Mouse (Mus musculus) cerebral cortex, adult 2 months (tissue): ENCODE results near the gene Ttll8.

Source experiments
- WGBS: fragments of 180-500 bp; shearing (Covaris S2); methylation state at CpG from one replicate; pipeline ENCODE4 v1.1.7; 2018; 5-methylcytosine and 5-hydroxymethylcytosine counted together

The Ttll8 gene

DNA sequence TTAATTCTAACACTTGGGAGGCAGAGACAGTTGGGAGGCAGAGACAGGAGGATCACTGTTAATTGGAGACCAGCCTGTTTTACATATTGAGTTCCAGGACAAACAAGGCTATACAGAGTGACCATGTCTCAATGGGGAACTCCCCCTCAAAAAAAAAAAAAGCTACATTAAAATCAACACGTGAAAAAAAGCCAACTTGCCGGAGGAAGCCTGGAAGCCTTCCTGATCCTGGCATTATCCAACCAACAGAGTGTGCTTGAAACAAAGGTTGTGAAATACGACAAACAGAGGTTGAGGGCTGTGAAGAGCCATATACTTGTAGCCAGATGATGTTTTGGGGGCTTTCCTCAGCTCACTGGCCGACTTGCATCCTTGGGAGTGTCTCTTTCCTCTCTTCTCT lies 71.4 kb downstream of the Ttll8 start:
- WGBS, result 61% methylated on average over 4 of the region's 4 CpGs

GRCm38 (mm10) chr15:88881253-88882044 lies 72.8 kb downstream of the Ttll8 start:
- WGBS, result 71% methylated on average over 22 of the region's 22 CpGs

DNA sequence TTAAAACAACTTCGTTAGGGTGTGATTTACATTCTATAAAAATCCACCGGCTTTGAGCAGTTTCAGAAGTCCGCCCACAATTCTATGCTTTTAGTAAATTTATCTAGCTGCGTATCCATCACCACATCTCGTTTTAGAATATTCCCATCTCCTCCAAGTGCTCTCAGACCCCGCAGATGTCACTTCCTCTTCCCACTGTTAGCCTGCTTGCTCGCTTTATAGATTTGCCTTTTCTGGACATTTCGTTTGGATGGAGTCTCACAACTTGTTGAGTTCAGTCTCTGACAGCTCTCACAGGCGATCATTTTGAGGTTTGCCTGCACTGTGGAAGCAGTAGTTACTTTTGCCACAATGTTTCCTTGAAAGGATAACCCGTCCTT lies 77.2 kb downstream of the Ttll8 start:
- WGBS, result 44% methylated on average over 10 of the region's 10 CpGs

DNA sequence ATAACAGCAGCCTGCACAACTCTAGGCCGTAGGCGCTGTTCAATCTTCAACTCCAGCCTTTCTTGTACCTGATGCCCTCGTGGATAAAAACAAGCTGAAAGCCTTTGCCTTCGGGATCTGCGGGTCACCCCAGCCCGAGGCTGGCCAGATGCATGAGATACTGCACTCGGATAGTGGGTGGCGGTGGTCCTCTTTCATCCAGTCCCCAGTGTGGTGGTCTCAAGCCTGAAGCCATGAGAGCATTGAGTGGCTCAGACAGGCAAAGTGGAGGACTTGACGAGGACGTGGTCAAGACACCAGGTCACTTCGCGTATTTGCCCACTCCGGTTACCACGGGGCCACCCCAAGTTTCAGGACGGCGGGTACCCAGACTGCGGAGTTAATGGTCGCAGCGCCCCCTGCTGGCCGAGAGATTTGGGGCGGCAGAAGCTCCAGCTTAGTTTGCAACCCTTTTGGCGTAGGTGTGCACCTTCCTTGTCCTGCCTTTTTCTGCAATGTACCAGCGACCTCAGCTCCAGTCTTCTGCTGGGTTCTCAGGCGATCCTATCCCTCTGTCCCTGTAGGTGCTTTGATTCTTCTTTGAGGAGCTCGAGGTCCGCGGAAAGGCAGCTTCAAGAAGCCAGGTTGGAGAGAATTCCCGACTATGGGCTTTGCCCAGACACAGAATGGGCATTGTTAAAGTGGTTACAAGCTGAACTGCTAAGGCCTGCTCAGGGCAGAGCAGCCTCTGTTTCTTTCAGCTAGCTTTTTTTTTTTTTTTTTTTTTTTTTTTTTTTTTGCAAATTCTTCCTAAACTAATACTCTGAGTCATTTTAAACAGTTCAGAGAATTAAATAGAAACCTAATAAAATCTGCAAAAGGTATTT lies 77.8 kb downstream of the Ttll8 start:
- 12% methylated on average over 28 of the region's 28 CpGs for WGBS

DNA sequence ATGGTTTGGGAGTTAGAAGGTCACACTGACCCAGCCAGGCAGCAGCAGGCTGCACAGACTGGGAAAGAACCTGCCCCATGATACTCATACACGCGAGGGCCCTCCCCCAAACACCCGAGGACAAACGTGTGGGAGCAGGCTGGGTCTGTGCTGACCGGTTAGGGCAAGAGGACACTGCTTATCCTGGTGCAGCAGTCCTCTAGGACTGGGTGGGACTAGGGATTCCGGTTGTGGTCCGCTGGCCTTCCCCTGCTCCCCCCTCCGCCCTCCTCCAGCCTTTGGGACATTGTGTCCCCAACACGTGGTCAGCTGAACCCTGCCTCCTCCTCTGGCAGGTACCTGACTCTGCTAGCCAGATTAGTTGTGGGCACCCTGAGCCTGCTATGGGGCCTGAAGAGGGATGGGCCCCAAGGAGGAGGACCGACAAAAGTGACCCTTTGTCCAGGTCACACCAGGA lies 78.6 kb downstream of the Ttll8 start:
- WGBS, result 52% methylated on average over 10 of the region's 10 CpGs

- 86% methylated on average over 6 of the region's 6 CpGs for WGBS
These were observed 79.7 kb downstream of the Ttll8 start for GRCm38 (mm10) chr15:88874477-88874876.

GRCm38 (mm10) chr15:88874061-88874460 lies 80.2 kb downstream of the Ttll8 start:
- WGBS, result 94% methylated on average over 3 of the region's 3 CpGs

GRCm38 (mm10) chr15:88870418-88871185 lies 83.6 kb downstream of the Ttll8 start:
- 82% methylated on average over 5 of the region's 5 CpGs for WGBS

GRCm38 (mm10) chr15:88868024-88868742 lies 86.0 kb downstream of the Ttll8 start:
- WGBS, result 93% methylated on average over 6 of the region's 6 CpGs

- 50% methylated on average over 5 of the region's 5 CpGs for WGBS
These were observed 86.7 kb downstream of the Ttll8 start for GRCm38 (mm10) chr15:88867368-88868023.

GRCm38 (mm10) chr15:88866934-88867356 lies 87.3 kb downstream of the Ttll8 start:
- WGBS, result 54% methylated on average over 7 of the region's 7 CpGs

- WGBS, result 79% methylated on average over 4 of the region's 4 CpGs
These were observed 88.1 kb downstream of the Ttll8 start for GRCm38 (mm10) chr15:88865888-88866695.

GRCm38 (mm10) chr15:88865061-88865460 lies 89.2 kb downstream of the Ttll8 start:
- 85% methylated on average over 14 of the region's 14 CpGs for WGBS

GRCm38 (mm10) chr15:88864270-88865030 lies 89.8 kb downstream of the Ttll8 start:
- 36% methylated on average over 22 of the region's 22 CpGs for WGBS

GRCm38 (mm10) chr15:88863695-88864231 lies 90.5 kb downstream of the Ttll8 start:
- WGBS, result 0% methylated on average over 38 of the region's 39 CpGs

- under 1% methylated on average over 98 of the region's 98 CpGs for whole genome bisulfite sequencing
These were observed 91.1 kb downstream of the Ttll8 start for GRCm38 (mm10) chr15:88862881-88863694.

DNA sequence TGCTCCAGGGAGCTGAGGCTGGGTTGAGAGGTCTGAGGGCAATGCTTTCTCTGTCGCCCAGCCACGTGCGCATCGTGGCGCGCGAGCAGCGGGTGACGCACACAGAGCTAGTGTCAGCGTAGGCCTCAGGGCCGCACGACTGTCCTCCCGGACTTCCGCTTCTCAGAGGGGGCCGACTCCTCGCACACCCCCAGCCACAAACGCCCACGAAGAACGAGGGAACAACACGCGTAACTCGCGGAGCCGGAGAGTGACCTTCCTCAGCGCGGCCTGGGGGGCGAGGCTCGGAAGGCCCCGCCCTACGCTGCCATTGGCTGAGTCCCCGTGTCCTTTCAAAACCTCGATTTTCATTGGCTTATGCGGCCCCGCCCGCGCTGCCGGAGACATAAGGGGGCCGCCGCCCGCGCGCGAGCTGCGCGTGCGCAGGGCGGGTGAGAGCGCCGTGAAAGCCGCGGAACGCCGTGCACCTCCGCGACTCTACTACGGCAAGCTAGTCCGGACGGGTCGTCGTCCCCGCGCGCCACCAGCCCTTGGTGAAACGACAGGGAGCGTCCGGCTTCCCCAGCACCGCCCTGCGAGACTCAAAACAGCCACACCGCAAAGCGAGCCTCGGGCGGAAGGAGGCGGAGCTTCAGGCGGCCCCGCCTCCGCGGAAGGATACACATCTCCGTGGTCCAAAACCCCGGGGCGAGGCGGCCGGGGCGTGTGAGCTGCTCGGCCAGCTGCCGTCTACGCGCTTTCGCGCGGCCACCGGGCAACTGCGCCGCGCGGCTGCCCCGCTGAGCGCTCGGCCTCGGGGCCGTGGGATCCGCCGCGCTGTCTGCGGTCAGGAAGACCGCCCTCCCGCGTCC lies 92.2 kb downstream of the Ttll8 start, which contains the start of gene Pim3:
TSS of gene Pim3 (plus strand) at position 415 of the 851 bp plus-strand sequence.
- under 1% methylated on average over 104 of the region's 107 CpGs for WGBS
